Mouse (Mus musculus): ENCODE results near the gene Aurkb. TPM values are rescaled to one million over a fixed set of nuclear protein-coding genes. Genes with fewer than 3 reads are reported as not detected.
A peak's percentile ranks its signal among the peaks of the same experiment; 100 is the strongest.

Aurkb gene
- polyA plus RNA-seq, 1 experiment from 2014 or later, result 12.6 TPM

DNA sequence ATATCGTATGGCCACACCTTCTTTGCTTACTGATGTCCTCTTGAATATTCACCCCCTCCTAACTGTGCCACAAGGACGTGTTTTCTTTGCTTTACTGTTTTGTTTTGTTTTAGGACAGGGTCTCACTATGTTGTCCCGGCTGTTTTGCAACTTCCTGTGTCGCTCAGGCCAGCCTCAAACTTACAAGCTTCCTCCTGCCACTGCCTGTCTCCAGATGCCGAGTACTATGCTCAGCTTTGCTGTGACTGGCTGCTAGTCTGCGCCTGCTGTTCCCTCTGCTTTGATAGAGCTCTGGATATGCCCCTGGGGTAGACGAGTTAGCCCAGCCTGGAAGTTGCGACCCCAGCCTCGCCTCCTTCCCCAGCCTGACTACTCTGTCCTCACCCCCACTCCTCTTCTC, 11.9 kb upstream of the Aurkb start:
- Histone ChIP-seq H3K9ac (ENCODE audit: low read depth, low read length) (no peak overlapping the region), H3K4me2 (ENCODE audit: low read length) (no peak overlapping the region), H3K36me3 (ENCODE audit: control insufficient read depth, insufficient read depth, low read length) (peaks cover 30% of the 10 kb centered on the region), H3K9me3 (replicated peaks; ENCODE audit: control insufficient read depth, low read length, poor library complexity, severe bottlenecking) (no peaks in the 10 kb centered on the region), H3K4me3 (ENCODE audit: low read depth, low read length) (no peak overlapping the region), H3K27ac (ENCODE audit: low read length) (no peak overlapping the region), H3K27me3 (ENCODE audit: control insufficient read depth, insufficient read depth, low read depth, low read length) (no peaks in the 10 kb centered on the region), H3K4me1 (ENCODE audit: control insufficient read depth, insufficient read depth, low read length) (peaks cover 11% of the 10 kb centered on the region)
- ATAC-seq, result no peak
- WGBS, result 85% methylated on average over 9 of the region's 9 CpGs

DNA sequence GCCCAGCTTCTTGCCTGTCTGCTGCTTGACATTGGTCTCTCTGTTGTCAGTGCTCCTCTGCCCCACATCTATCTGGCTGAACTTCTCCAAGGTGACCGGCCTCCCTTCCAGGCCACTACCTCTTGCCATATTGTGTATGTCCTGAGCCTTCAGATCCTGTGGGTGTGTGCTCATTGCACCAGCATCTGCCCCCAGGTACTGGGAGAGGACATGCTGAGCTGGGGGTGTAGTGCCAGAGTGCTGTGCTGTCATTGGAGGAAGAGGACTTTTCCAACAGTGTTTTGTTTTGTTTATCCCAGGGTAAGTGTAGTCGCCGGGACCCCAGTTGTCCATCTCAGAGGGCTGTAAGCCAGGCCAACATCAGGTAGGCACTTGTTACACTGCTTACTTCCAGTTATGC, 10.9 kb upstream of the Aurkb start:
- no peak overlapping the region for H3K27ac ChIP-seq (ENCODE audit: low read length)
- peaks cover 20% of the 10 kb centered on the region for H3K36me3 ChIP-seq (ENCODE audit: control insufficient read depth, insufficient read depth, low read length)
- peaks cover 22% of the 10 kb centered on the region for H3K4me1 ChIP-seq (ENCODE audit: control insufficient read depth, insufficient read depth, low read length)
- no peak overlapping the region for H3K4me3 ChIP-seq (ENCODE audit: low read depth, low read length)
- no peaks in the 10 kb centered on the region for H3K9me3 ChIP-seq (replicated peaks; ENCODE audit: control insufficient read depth, low read length, poor library complexity, severe bottlenecking)
- H3K4me2 ChIP-seq (ENCODE audit: low read length), result no peak overlapping the region
- no peaks in the 10 kb centered on the region for H3K27me3 ChIP-seq (ENCODE audit: control insufficient read depth, insufficient read depth, low read depth, low read length)
- H3K9ac ChIP-seq (ENCODE audit: low read depth, low read length), result no peak overlapping the region
- 92% methylated on average over 3 of the region's 3 CpGs for WGBS
- ATAC-seq, result no peak

DNA sequence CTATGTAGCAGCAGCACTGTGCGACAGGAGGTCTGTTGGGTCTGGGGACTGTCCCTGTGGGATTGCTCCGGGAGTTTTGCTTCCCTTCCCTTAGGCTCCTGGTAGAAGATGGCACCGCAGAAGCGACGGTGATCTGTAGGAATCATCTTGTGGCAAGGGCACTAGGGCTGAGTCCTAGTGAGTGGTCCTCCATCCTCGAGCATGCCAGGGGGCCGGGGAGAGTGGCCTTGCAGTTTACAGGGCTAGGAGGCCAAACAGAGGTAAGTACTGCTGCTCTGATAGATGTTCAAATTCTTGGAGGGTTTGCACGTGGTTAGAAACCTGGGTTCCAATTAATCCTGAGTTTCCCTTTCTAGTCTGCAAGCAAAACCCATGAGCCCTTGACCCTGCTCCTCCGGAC, 10.0 kb upstream of the Aurkb start:
- Histone ChIP-seq H3K9ac (ENCODE audit: low read depth, low read length) (peak overlapping the region; percentile 16), H3K27me3 (ENCODE audit: control insufficient read depth, insufficient read depth, low read depth, low read length) (no peaks in the 10 kb centered on the region), H3K36me3 (ENCODE audit: control insufficient read depth, insufficient read depth, low read length) (peaks cover 16% of the 10 kb centered on the region), H3K4me3 (ENCODE audit: low read depth, low read length) (no peak overlapping the region), H3K27ac (ENCODE audit: low read length) (peak overlapping the region; percentile 71), H3K4me2 (ENCODE audit: low read length) (peak overlapping the region; percentile 57; the same call in 1 of the 2 replicates), H3K9me3 (replicated peaks; ENCODE audit: control insufficient read depth, low read length, poor library complexity, severe bottlenecking) (no peaks in the 10 kb centered on the region), H3K4me1 (ENCODE audit: control insufficient read depth, insufficient read depth, low read length) (peaks cover 22% of the 10 kb centered on the region)
- 75% methylated on average over 9 of the region's 9 CpGs for WGBS
- ATAC-seq, result no peak

DNA sequence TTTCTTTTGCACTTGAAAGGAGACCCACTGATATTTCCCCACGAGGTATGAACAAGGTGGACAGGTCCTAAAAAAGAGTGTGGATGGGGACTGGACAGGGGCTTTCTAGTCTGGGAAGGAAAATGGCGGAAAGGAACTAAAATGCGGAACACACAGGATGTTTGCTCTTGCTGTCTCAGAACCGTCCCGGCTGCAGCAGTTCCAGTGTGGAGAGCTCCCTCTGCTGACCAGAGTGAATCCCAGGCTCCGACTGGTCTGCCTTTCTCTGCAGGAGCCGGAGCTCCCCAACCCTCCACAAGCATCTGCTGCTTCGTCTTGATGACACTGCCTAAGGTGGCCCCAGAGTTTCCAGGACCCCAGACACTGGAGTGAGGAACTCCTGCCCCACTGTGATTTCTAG, 9.6 kb upstream of the Aurkb start:
- Histone ChIP-seq H3K27me3 (ENCODE audit: control insufficient read depth, insufficient read depth, low read depth, low read length) (no peaks in the 10 kb centered on the region), H3K4me2 (ENCODE audit: low read length) (peak overlapping the region; percentile 57), H3K27ac (ENCODE audit: low read length) (peak overlapping the region; percentile 71), H3K36me3 (ENCODE audit: control insufficient read depth, insufficient read depth, low read length) (peaks cover 13% of the 10 kb centered on the region), H3K4me3 (ENCODE audit: low read depth, low read length) (0 out of 2 replicates have a peak overlapping the region, but pooled peaks have one; percentile 3), H3K4me1 (ENCODE audit: control insufficient read depth, insufficient read depth, low read length) (peaks cover 22% of the 10 kb centered on the region), H3K9ac (ENCODE audit: low read depth, low read length) (peak overlapping the region; percentile 16; the same call in 1 of the 2 replicates), H3K9me3 (replicated peaks; ENCODE audit: control insufficient read depth, low read length, poor library complexity, severe bottlenecking) (no peaks in the 10 kb centered on the region)
- ATAC-seq, result 0 out of 2 replicates have a peak, but pooled peaks have one; percentile 2
- WGBS, result 5% methylated on average over 8 of the region's 8 CpGs

DNA sequence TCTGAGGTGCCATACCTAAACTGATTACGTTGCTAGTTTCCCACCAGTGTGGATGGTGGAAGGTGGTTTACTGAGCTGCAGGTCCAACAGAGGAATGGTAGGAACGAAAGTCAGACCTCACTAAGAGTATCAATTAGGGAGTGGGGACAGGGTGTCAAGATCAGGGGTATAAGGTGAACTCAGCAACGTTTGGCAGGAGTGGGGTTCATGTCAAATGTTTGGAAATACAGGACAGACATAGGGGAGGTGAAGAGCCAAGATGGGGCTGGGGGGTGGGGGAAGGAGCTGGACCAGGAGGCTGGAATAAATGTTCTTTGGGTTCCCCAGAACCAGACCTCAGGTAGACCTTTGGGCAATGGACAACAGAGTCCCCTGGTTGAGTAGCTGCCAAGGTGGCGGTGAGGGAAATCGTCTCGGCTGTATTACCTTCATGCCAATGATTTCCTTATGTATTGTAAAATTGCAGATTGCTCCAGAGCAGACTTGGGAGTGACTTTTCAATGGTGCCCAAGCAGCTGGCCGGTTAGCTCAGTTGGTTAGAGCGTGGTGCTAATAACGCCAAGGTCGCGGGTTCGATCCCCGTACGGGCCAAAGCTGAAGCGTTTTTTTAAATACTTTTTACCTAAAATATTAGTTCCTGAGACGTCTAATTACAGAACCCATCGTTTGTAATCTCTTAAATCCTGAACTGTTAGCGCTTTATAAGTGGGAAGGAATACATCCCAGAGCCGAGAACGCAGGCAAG, 8.8 kb upstream of the Aurkb start:
- Histone ChIP-seq H3K9ac (ENCODE audit: low read depth, low read length) (peak overlapping the region; percentile 79), H3K4me2 (ENCODE audit: low read length) (peak overlapping the region; percentile 57), H3K36me3 (ENCODE audit: control insufficient read depth, insufficient read depth, low read length) (peaks cover 8% of the 10 kb centered on the region), H3K4me3 (ENCODE audit: low read depth, low read length) (peak overlapping the region; percentile 61), H3K27ac (ENCODE audit: low read length) (peak overlapping the region; percentile 87), H3K4me1 (ENCODE audit: control insufficient read depth, insufficient read depth, low read length) (peaks cover 22% of the 10 kb centered on the region), H3K9me3 (replicated peaks; ENCODE audit: control insufficient read depth, low read length, poor library complexity, severe bottlenecking) (no peaks in the 10 kb centered on the region), H3K27me3 (ENCODE audit: control insufficient read depth, insufficient read depth, low read depth, low read length) (no peaks in the 10 kb centered on the region)
- no peak; the same call in 1 of the 2 replicates for ATAC-seq
- 10% methylated on average over 20 of the region's 20 CpGs for WGBS

DNA sequence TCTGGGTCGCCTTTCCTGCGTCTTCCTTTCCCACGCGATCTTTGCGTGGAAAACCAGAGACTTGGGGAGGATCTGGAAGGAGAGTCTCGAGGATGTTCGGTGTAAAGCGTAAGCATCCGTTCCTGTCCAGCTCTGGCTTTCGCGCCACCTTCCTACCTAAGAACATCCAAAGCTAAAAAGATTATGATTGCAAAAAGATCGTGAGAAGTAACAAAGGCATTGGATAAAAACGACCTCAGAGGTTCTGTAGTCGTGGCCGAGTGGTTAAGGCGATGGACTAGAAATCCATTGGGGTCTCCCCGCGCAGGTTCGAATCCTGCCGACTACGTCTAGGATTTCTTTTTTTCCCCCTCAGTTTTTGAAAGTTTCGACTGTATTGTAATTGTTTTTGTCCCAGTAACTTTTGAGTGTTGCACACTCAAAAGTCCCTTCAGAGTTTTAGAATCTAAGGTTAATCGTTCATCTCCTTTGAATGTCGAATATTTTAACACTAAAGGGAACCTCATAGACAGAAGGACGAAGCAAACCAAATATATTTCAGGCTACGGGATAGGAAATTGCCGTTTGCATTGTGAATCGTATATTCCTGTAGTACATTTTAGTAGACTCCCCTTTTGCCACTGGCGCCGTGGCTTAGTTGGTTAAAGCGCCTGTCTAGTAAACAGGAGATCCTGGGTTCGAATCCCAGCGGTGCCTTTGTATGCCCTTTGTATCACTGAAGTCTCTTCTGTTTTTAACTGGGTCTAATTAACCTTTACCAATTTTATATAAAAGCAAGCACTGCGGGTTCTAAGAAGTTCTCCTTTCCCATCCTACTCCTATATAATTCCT, 8.0 kb upstream of the Aurkb start:
- Histone ChIP-seq H3K27me3 (ENCODE audit: control insufficient read depth, insufficient read depth, low read depth, low read length) (no peaks in the 10 kb centered on the region), H3K4me2 (ENCODE audit: low read length) (peak overlapping the region; percentile 57), H3K27ac (ENCODE audit: low read length) (peak overlapping the region; percentile 87), H3K4me3 (ENCODE audit: low read depth, low read length) (peak overlapping the region; percentile 61), H3K9me3 (replicated peaks; ENCODE audit: control insufficient read depth, low read length, poor library complexity, severe bottlenecking) (no peaks in the 10 kb centered on the region), H3K36me3 (ENCODE audit: control insufficient read depth, insufficient read depth, low read length) (peaks cover 8% of the 10 kb centered on the region), H3K9ac (ENCODE audit: low read depth, low read length) (peak overlapping the region; percentile 79), H3K4me1 (ENCODE audit: control insufficient read depth, insufficient read depth, low read length) (peaks cover 22% of the 10 kb centered on the region)
- WGBS, result under 1% methylated on average over 34 of the region's 34 CpGs
- peak; percentile 33 for ATAC-seq

DNA sequence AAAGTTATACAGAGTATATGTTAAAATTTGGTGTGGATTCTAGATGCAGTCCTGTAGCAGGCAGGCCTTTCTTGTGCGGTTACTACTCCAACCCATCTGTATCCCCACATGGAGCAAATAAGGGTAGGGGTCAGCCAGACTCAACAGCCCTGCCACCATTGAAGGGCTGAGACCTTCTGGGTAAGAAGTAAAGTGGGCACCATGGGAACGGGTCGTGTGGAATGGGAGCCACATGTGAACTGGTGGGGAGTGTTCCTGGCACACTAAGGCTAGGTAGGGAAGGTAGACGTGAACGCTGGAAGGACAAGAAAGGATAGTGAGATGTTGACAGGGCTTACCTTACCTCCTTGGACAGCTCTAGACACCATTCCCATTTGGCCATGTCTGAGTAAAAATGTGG, 7.3 kb upstream of the Aurkb start:
- no peak overlapping the region; the same call in 1 of the 2 replicates for H3K27ac ChIP-seq (ENCODE audit: low read length)
- H3K9me3 ChIP-seq (replicated peaks; ENCODE audit: control insufficient read depth, low read length, poor library complexity, severe bottlenecking), result no peaks in the 10 kb centered on the region
- H3K36me3 ChIP-seq (ENCODE audit: control insufficient read depth, insufficient read depth, low read length), result peaks cover 6% of the 10 kb centered on the region
- peak overlapping the region; percentile 78 for H3K4me2 ChIP-seq (ENCODE audit: low read length)
- no peak overlapping the region for H3K9ac ChIP-seq (ENCODE audit: low read depth, low read length)
- no peaks in the 10 kb centered on the region for H3K27me3 ChIP-seq (ENCODE audit: control insufficient read depth, insufficient read depth, low read depth, low read length)
- ATAC-seq, result no peak
- 68% methylated on average over 5 of the region's 5 CpGs for WGBS
- no peak overlapping the region for H3K4me3 ChIP-seq (ENCODE audit: low read depth, low read length)
- H3K4me1 ChIP-seq (ENCODE audit: control insufficient read depth, insufficient read depth, low read length), result peaks cover 22% of the 10 kb centered on the region

DNA sequence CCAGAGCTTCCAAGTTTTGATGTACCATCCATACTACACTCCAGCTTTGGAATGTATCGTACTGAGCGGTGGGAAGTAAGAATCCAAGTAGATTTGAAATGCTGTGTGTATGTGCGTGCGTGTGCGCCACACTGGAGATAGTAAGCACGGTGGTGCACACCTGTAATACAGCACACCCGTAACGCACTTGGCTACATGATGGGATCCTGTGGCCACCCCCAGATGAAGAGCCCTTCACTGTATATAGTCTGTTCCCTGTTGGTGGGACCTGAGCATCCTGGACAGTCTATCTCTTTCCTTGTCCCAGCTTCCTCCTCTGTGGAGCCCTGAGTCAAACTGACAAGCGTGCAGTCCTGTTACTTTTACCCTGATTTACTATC, 938 bp downstream of the Aurkb start:
- H3K9ac ChIP-seq (ENCODE audit: low read depth, low read length), result no peak overlapping the region
- ATAC-seq, result no peak
- H3K4me2 ChIP-seq (ENCODE audit: low read length), result peak overlapping the region; percentile 100
- H3K4me1 ChIP-seq (ENCODE audit: control insufficient read depth, insufficient read depth, low read length), result peaks cover 8% of the 10 kb centered on the region
- H3K9me3 ChIP-seq (replicated peaks; ENCODE audit: control insufficient read depth, low read length, poor library complexity, severe bottlenecking), result no peaks in the 10 kb centered on the region
- 20% methylated on average over 9 of the region's 9 CpGs for WGBS
- no peaks in the 10 kb centered on the region for H3K27me3 ChIP-seq (ENCODE audit: control insufficient read depth, insufficient read depth, low read depth, low read length)
- peak overlapping the region; percentile 60 for H3K4me3 ChIP-seq (ENCODE audit: low read depth, low read length)
- H3K27ac ChIP-seq (ENCODE audit: low read length), result no peak overlapping the region
- no peaks in the 10 kb centered on the region for H3K36me3 ChIP-seq (ENCODE audit: control insufficient read depth, insufficient read depth, low read length)

DNA sequence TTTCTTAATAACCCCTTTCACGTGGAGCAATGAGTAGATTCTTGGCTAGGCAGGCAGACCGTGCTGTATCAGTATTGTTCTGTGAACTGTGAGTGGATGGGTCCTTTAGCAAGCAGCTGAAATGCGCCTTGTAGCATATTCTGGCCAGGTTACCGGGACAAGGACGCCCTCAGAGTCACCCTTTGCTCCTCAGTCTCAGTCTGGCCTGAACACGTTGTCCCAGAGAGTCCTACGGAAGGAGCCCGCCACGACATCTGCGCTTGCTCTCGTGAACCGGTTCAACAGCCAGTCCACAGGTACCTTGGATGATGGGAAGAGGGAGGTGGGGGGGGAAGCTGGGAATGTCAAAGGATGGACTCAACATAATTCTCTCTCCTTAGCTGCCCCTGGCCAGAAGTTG, 2.1 kb downstream of the Aurkb start:
- Histone ChIP-seq H3K36me3 (ENCODE audit: control insufficient read depth, insufficient read depth, low read length) (no peaks in the 10 kb centered on the region), H3K4me1 (ENCODE audit: control insufficient read depth, insufficient read depth, low read length) (peaks cover 8% of the 10 kb centered on the region), H3K27ac (ENCODE audit: low read length) (no peak overlapping the region), H3K4me3 (ENCODE audit: low read depth, low read length) (no peak overlapping the region), H3K4me2 (ENCODE audit: low read length) (no peak overlapping the region), H3K9me3 (replicated peaks; ENCODE audit: control insufficient read depth, low read length, poor library complexity, severe bottlenecking) (no peaks in the 10 kb centered on the region), H3K9ac (ENCODE audit: low read depth, low read length) (no peak overlapping the region), H3K27me3 (ENCODE audit: control insufficient read depth, insufficient read depth, low read depth, low read length) (no peaks in the 10 kb centered on the region)
- no peak for ATAC-seq
- WGBS, result 90% methylated on average over 12 of the region's 12 CpGs

All from midbrain, embryonic 16.5 days (tissue).